Mouse (Mus musculus) olfactory bulb, adult 2 months (tissue): ENCODE results near the gene Itga6. TPM values are rescaled to one million over a fixed set of nuclear protein-coding genes. Genes with fewer than 3 reads are reported as not detected.

ENCODE experiments used
- H3K27ac ChIP-seq: fragments of 200-500 bp; 2 replicates; pipeline ENCODE4 v1.5.1; 2012; ENCODE audit warnings: low read depth, low read length; ENCODE audit not compliant: insufficient read depth
- H3K4me1 ChIP-seq: fragments of 200-500 bp; 2 replicates; pipeline ENCODE4 v1.6.1; 2012; ENCODE audit warnings: low read length; ENCODE audit not compliant: control insufficient read depth, insufficient read depth
- H3K4me3 ChIP-seq: fragments of 200-500 bp; 2 replicates; pipeline ENCODE4 v1.5.1; 2012; ENCODE audit warnings: mild to moderate bottlenecking, low read depth, low read length, moderate library complexity; ENCODE audit not compliant: insufficient read depth
- CTCF ChIP-seq: fragments of 200-500 bp; IDR thresholded peaks from 2 replicates; pipeline ENCODE4 v1.5.1; 2012; ENCODE audit warnings: low read depth, mild to moderate bottlenecking, low read length, moderate library complexity; ENCODE audit not compliant: insufficient read depth
- POLR2A ChIP-seq: fragments of 200-500 bp; IDR thresholded peaks from 2 replicates; pipeline ENCODE4 v1.6.1; 2012; ENCODE audit warnings: mild to moderate bottlenecking, low read depth, low read length, moderate library complexity; ENCODE audit not compliant: insufficient read depth
- WGBS: fragments of 180-500 bp; shearing (Covaris S2); methylation state at CpG from one replicate; pipeline ENCODE4 v1.1.7; 2018; 5-methylcytosine and 5-hydroxymethylcytosine counted together
- polyA plus RNA-seq: library from polyadenylated mRNA; stranded (reverse); fragments of >200 nt; gene quantifications from 2 replicates; pipeline ENCODE4 v1.2.4, GENCODE M21; 2012; ENCODE audit warnings: low replicate concordance; ENCODE audit not compliant: missing spikeins, insufficient read depth, insufficient read length

The Itga6 gene
- polyA plus RNA-seq, 1 experiment: not detected

GRCm38 (mm10) chr2:71877865-71878264, 132.4 kb downstream of the Itga6 start:
- H3K4me1 ChIP-seq: peaks cover 11% of the 10 kb centered on the region
- WGBS: 92% methylated on average over 4 of the region's 4 CpGs
- H3K4me3 ChIP-seq: no peak overlapping the region
- TF ChIP-seq POLR2A: no peak
- no peak for TF ChIP-seq CTCF
- no peak overlapping the region for H3K27ac ChIP-seq

GRCm38 (mm10) chr2:71878441-71878840, 133.0 kb downstream of the Itga6 start:
- WGBS: 94% methylated on average over 2 of the region's 2 CpGs
- TF ChIP-seq CTCF (no peak), POLR2A (no peak)

GRCm38 (mm10) chr2:71878943-71879342, 133.5 kb downstream of the Itga6 start:
- no peak overlapping the region for H3K4me3 ChIP-seq
- TF ChIP-seq POLR2A: no peak
- TF ChIP-seq CTCF: no peak
- no peak overlapping the region for H3K27ac ChIP-seq
- H3K4me1 ChIP-seq: peaks cover 8% of the 10 kb centered on the region

More at GRCm38 (mm10) chr2:71878441-71878840, 133.0 kb downstream of the Itga6 start:
- Histone ChIP-seq H3K4me3 (no peak overlapping the region), H3K27ac (no peak overlapping the region), H3K4me1 (peaks cover 11% of the 10 kb centered on the region)

GRCm38 (mm10) chr2:71882914-71883651, 137.7 kb downstream of the Itga6 start:
- no peak overlapping the region for H3K27ac ChIP-seq
- WGBS: 52% methylated on average over 19 of the region's 19 CpGs
- TF ChIP-seq CTCF (no peak), POLR2A (no peak)
- 0 out of 2 replicates have a peak, but pooled peaks cover 2% of the 10 kb centered on the region for H3K4me1 ChIP-seq
- H3K4me3 ChIP-seq: peak overlapping the region; percentile 10; the same call in 1 of the 2 replicates

- no peak overlapping the region for H3K27ac ChIP-seq
- TF ChIP-seq POLR2A: no peak
- no peak for TF ChIP-seq CTCF
- WGBS: 95% methylated on average over 4 of the region's 4 CpGs
- no peak overlapping the region for H3K4me3 ChIP-seq
- peaks cover 4% of the 10 kb centered on the region; the same call in 1 of the 2 replicates for H3K4me1 ChIP-seq
Measured at GRCm38 (mm10) chr2:71887269-71887668, 141.9 kb downstream of the Itga6 start.

- 71% methylated on average over 4 of the region's 4 CpGs for WGBS
- TF ChIP-seq POLR2A (no peak), CTCF (no peak)
- Histone ChIP-seq H3K27ac (no peak overlapping the region), H3K4me3 (no peak overlapping the region), H3K4me1 (peaks cover 2% of the 10 kb centered on the region; the same call in 1 of the 2 replicates)
Measured at GRCm38 (mm10) chr2:71888437-71888836, 143.0 kb downstream of the Itga6 start.

- peaks cover 2% of the 10 kb centered on the region; the same call in 1 of the 2 replicates for H3K4me1 ChIP-seq
- H3K27ac ChIP-seq: no peak overlapping the region
- no peak overlapping the region for H3K4me3 ChIP-seq
- no peak for TF ChIP-seq POLR2A
- WGBS: 92% methylated on average over 2 of the region's 2 CpGs
Measured at GRCm38 (mm10) chr2:71891536-71891935, 146.1 kb downstream of the Itga6 start.

- 91% methylated on average over 7 of the region's 7 CpGs for WGBS
- no peak overlapping the region for H3K27ac ChIP-seq
- no peak overlapping the region for H3K4me3 ChIP-seq
- peaks cover 2% of the 10 kb centered on the region; the same call in 1 of the 2 replicates for H3K4me1 ChIP-seq
- no peak for TF ChIP-seq POLR2A
- no peak for TF ChIP-seq CTCF
Measured at GRCm38 (mm10) chr2:71892741-71893349, 147.4 kb downstream of the Itga6 start.

- Histone ChIP-seq H3K27ac (no peak overlapping the region), H3K4me1 (no peaks in the 10 kb centered on the region), H3K4me3 (no peak overlapping the region)
- 87% methylated on average over 13 of the region's 13 CpGs for WGBS
- TF ChIP-seq POLR2A (no peak), CTCF (no peak)
Measured at GRCm38 (mm10) chr2:71895596-71896286, 150.3 kb downstream of the Itga6 start.
